Mouse (Mus musculus) spleen, adult 2 months (tissue): ENCODE measurements around the gene Upp2.

Source experiments
- CTCF ChIP-seq: fragments of 200-500 bp; IDR thresholded peaks from 2 replicates; pipeline ENCODE4 v1.5.1; 2011; ENCODE audit warnings: mild to moderate bottlenecking, inconsistent platforms; ENCODE audit not compliant: insufficient read depth, insufficient read length, insufficient replicate concordance; ENCODE audit errors: extremely low read depth
- POLR2A ChIP-seq: fragments of 200-500 bp; IDR thresholded peaks from 2 replicates; pipeline ENCODE4 v1.6.1; 2011; ENCODE audit warnings: low read depth, low read length, inconsistent platforms

GRCm38 (mm10) chr2:58773833-58774232, 206.7 kb downstream of the Upp2 start:
- TF ChIP-seq CTCF, result no peak
- no peak for TF ChIP-seq POLR2A
